Mouse (Mus musculus) limb, embryonic 14.5 days (tissue): Measurements from ENCODE around the gene Mark4. TPM values are rescaled to one million over a fixed set of nuclear protein-coding genes. Genes with fewer than 3 reads are reported as not detected.

Experiments
- ATAC-seq: fragments of 200-750 bp; cut with Nextera tagmentation; 2 replicates; pipeline ENCODE4 v1.8.0; 2017; ENCODE audit warnings: low read depth, moderate number of reproducible peaks, moderate TSS enrichment; ENCODE audit not compliant: low FRiP score
- DNase-seq: peaks from one replicate; pipeline ENCODE4 v3.0.0-alpha.2; 2015; ENCODE audit warnings: low spot score
- H3K27ac ChIP-seq: fragments of 300-500 bp; sonication (generic); replicated peaks from 2 replicates; pipeline ENCODE4 v1.5.1; 2014; ENCODE audit warnings: low read depth, mild to moderate bottlenecking, low read length, moderate library complexity, mixed read lengths
- H3K27me3 ChIP-seq: fragments of 300-500 bp; sonication (generic); 2 replicates; pipeline ENCODE4 v1.6.1; 2014; ENCODE audit warnings: low read length, mixed read lengths; ENCODE audit not compliant: control insufficient read depth, insufficient read depth
- H3K36me3 ChIP-seq: fragments of 300-500 bp; sonication (generic); 2 replicates; pipeline ENCODE4 v1.6.1; 2014; ENCODE audit warnings: mild to moderate bottlenecking, low read length, moderate library complexity, mixed read lengths; ENCODE audit not compliant: control insufficient read depth, insufficient read depth
- H3K4me1 ChIP-seq: fragments of 300-500 bp; sonication (generic); 2 replicates; pipeline ENCODE4 v1.6.1; 2014; ENCODE audit warnings: antibody characterized with exemption, low read length, mixed read lengths; ENCODE audit not compliant: control insufficient read depth, insufficient read depth
- H3K4me2 ChIP-seq: fragments of 300-500 bp; sonication (generic); replicated peaks from 2 replicates; pipeline ENCODE4 v1.6.1; 2014; ENCODE audit warnings: low read depth, mild to moderate bottlenecking, low read length, moderate library complexity; ENCODE audit not compliant: severe bottlenecking
- H3K4me3 ChIP-seq: fragments of 300-500 bp; sonication (generic); replicated peaks from 2 replicates; pipeline ENCODE4 v1.5.1; 2014; ENCODE audit warnings: low read length
- H3K9ac ChIP-seq: fragments of 300-500 bp; sonication (generic); 2 replicates; pipeline ENCODE4 v1.6.1; 2014; ENCODE audit warnings: mild to moderate bottlenecking, low read depth, low read length, moderate library complexity; ENCODE audit not compliant: severe bottlenecking
- H3K9me3 ChIP-seq: fragments of 300-500 bp; sonication (generic); 2 replicates; pipeline ENCODE4 v1.6.1; 2016; ENCODE audit warnings: low read length; ENCODE audit not compliant: control insufficient read depth
- POLR2A ChIP-seq: fragments of 200-500 bp; IDR thresholded peaks from 2 replicates; pipeline ENCODE4 v1.8.0; 2012; ENCODE audit warnings: inconsistent platforms, mild to moderate bottlenecking, moderate library complexity, borderline replicate concordance; ENCODE audit not compliant: insufficient read depth, insufficient read length; ENCODE audit errors: extremely low read depth
- WGBS: fragments of 180-500 bp; shearing (Covaris S2); extraction: QIAGEN DNeasy Blood & Tissue Kit; methylation state at CpG from one replicate; pipeline ENCODE4 v1.1.7; 2014; 5-methylcytosine and 5-hydroxymethylcytosine counted together
- polyA plus RNA-seq, 2 experiments: library from polyadenylated mRNA; depleted of rRNA in 1 of 2; stranded (reverse) in 1 of 2; unstranded in 1 of 2; fragments of >200 nt; fragmentation: Nextera tagmentation in 1 of 2; extraction: Ambion mirVana in 1 of 2; gene quantifications; 2 replicates each; pipeline versions ENCODE4 v1.2.1 to v1.2.3; 2012 to 2014

The Mark4 gene
- polyA plus RNA-seq, 2 experiments = 11.5 to 34.8 TPM

GRCm38 (mm10) chr7:19469404-19469803 is 10.8 kb upstream of the Mark4 start:
- 28% methylated on average over 23 of the region's 23 CpGs for WGBS
- H3K4me1 ChIP-seq = peaks cover 9% of the 10 kb centered on the region
- no peak overlapping the region for H3K4me3 ChIP-seq
- no peak overlapping the region for H3K4me2 ChIP-seq
- no peak overlapping the region for H3K27ac ChIP-seq
- DNase-seq = no peak
- TF ChIP-seq POLR2A = no peak
- H3K9ac ChIP-seq = no peak overlapping the region
- H3K27me3 ChIP-seq = peaks cover 32% of the 10 kb centered on the region
- H3K36me3 ChIP-seq = no peaks in the 10 kb centered on the region
- no peak for ATAC-seq
- H3K9me3 ChIP-seq = no peaks in the 10 kb centered on the region

DNA sequence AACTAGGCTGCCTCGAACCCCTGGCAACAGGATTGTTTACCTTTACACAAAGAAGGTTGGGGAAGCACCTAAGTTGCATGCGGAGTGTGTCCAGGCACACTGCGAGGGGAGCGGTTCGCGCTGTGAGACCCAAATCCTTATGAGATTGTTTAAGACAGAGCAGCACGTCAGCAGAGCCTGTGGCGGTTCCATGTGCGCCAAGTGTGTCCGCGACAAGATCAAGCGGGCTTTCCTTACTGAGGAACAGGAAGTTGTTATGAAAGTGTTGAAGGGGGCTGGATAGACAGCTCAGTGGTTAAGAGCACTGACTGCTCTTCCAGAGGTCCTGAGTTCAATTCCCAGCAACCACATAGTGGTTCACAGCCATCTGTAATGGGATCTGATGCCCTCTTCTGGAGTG is 9.7 kb upstream of the Mark4 start:
- no peak for TF ChIP-seq POLR2A
- Histone ChIP-seq H3K4me2 (no peak overlapping the region), H3K27ac (no peak overlapping the region), H3K9ac (no peak overlapping the region), H3K27me3 (peaks cover 32% of the 10 kb centered on the region), H3K4me3 (no peak overlapping the region), H3K4me1 (peaks cover 9% of the 10 kb centered on the region), H3K9me3 (no peaks in the 10 kb centered on the region), H3K36me3 (no peaks in the 10 kb centered on the region)
- ATAC-seq = no peak
- no peak for DNase-seq
- 76% methylated on average over 12 of the region's 12 CpGs for WGBS

DNA sequence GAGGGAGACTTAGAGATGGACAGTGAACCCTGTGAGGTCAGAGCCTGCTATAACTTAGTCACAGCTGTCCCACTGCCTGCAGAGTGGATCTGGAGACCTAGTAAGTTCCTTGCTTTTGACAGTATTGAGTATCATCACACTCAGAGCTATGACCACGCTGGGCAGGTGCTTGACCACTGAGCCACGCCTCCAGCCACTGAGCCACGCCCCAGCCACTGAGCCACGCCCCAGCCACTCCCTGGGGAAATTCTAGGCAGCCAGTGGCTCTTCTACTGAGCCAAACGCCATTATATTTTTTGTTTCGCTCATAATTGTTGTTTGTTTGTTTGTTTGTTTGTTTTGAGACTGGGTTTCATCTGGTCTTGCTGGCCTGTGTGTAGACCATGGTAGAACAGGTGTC is 9.0 kb upstream of the Mark4 start:
- Histone ChIP-seq H3K9ac (no peak overlapping the region), H3K36me3 (no peaks in the 10 kb centered on the region), H3K27ac (no peak overlapping the region), H3K4me2 (no peak overlapping the region), H3K9me3 (no peaks in the 10 kb centered on the region), H3K4me1 (peaks cover 9% of the 10 kb centered on the region; the same call in 1 of the 2 replicates), H3K4me3 (no peak overlapping the region), H3K27me3 (peaks cover 32% of the 10 kb centered on the region)
- 36% methylated on average over 6 of the region's 6 CpGs for WGBS
- ATAC-seq (no peak), DNase-seq (no peak)
- no peak for TF ChIP-seq POLR2A

DNA sequence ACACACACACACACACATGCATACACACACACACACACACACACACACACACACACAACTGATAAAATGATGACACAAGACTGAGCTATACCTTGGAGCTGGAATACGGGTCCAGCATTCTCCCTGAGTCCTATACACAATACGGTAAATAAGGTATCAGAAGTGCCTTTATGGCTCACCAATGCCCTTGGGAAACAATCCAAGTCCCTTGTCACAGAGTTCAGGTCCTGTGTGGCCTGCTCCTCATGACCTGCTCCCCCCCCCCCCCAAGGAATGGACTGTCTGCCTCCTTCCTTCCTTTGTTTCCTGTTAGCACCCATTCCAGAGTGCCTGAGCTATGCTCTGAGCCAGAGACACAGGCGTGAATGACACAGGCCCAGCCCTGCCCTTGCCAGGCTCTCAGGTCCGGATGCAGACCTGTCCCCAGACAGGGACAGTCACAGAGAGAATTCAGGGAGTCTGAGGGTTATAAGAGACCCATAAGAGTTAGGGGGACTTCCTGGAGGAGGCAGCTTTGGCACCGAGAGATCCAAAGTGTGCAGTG is 8.1 kb upstream of the Mark4 start:
- 71% methylated on average over 5 of the region's 5 CpGs for WGBS
- Histone ChIP-seq H3K36me3 (no peaks in the 10 kb centered on the region), H3K9me3 (no peaks in the 10 kb centered on the region), H3K9ac (no peak overlapping the region), H3K4me3 (no peak overlapping the region), H3K27me3 (peaks cover 22% of the 10 kb centered on the region), H3K27ac (no peak overlapping the region), H3K4me2 (no peak overlapping the region), H3K4me1 (peaks cover 9% of the 10 kb centered on the region; the same call in 1 of the 2 replicates)
- no peak for TF ChIP-seq POLR2A
- no peak for DNase-seq
- no peak for ATAC-seq

DNA sequence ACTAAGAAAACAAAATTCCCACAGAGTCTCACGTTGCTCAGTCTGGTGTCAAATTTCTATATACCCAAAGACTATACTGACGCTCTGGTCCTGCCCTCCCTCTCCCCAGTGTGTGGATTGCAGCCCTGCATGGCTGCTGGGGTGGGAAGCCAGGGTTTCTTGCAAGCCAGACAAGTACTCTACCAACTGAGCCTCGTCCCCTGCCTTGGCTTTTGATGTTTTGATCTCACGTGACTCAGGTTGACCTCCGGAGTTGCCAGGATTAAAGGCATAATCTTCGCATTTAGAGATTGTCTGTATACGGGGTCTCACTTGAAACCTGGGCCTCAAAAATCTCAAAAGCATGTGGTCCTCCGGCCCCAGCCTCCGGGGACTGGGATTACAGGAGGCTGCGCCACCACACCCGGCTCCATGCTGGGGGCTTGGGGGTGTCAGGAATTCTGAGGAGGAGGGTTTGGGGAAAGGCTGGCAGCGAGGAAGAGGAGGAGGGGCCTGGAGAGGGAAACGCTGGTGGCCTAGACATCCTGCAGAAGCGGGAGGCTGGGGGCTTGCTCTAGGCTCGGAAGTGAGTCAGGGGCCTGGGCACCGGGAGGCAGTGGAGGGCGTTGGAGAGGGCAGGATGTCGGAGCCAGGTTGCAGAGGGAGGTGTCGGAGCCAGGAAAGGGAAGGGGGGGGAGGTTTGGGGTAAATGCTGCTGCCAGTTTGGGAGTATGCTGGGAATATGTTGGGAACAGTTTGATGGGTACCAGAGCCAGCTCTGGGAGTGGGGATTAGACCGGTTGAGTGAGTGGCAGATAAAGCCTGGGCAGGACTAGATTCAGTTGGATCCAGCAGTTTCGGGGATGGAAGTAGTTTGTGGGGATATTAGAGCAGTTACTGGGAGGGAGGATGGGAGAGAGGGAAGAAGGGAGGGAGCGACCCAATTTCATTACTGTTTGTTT is 6.0 kb upstream of the Mark4 start:
- TF ChIP-seq POLR2A = no peak
- H3K27ac ChIP-seq = peak overlapping the region; percentile 73
- peak overlapping the region; percentile 38 for H3K4me2 ChIP-seq
- DNase-seq = peak; percentile 52
- H3K9ac ChIP-seq = peak overlapping the region; percentile 40
- WGBS = 7% methylated on average over 22 of the region's 22 CpGs
- peak overlapping the region; percentile 2; the same call in 1 of the 2 replicates for H3K4me3 ChIP-seq
- peaks cover 7% of the 10 kb centered on the region for H3K27me3 ChIP-seq
- ATAC-seq = peak; percentile 60
- no peaks in the 10 kb centered on the region for H3K9me3 ChIP-seq
- H3K36me3 ChIP-seq = no peaks in the 10 kb centered on the region
- peaks cover 9% of the 10 kb centered on the region; the same call in 1 of the 2 replicates for H3K4me1 ChIP-seq
